Mouse (Mus musculus) right cerebral cortex, postnatal 10 days (tissue): ENCODE results near the gene Pmm2.

Experiments
- DNase-seq, 2 experiments: peaks; one replicate each; pipeline ENCODE4 v3.0.0; 2021; ENCODE audit warnings: low spot score in 2 of 2

Gene Pmm2

GRCm38 (mm10) chr16:8679780-8680179, 42.3 kb downstream of the Pmm2 start:
- DNase-seq, result no peak

DNA sequence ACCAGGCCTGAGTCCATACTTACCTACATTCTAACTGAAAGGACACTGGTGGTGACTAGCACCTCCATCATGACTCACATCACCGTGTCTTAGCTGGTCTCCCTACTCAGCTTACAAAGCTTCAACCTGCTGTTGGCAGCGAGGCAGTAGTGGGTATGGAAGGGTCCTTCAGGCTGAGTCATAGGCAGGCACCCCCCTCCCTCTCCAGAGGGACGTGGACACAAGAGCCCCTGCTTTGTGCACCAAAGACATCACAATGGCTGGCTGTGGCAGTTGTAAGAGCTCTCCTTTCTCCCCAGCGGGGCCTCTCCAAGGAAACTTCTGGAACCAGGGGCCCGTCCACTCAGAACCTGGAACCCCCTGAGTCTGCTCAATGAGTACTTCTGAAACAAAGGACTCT, 43.0 kb downstream of the Pmm2 start, which contains the start of gene Gm5767:
Gene Gm5767 (plus strand): TSS at position 301 of the 400 bp plus-strand sequence.
- no peak for DNase-seq

DNA sequence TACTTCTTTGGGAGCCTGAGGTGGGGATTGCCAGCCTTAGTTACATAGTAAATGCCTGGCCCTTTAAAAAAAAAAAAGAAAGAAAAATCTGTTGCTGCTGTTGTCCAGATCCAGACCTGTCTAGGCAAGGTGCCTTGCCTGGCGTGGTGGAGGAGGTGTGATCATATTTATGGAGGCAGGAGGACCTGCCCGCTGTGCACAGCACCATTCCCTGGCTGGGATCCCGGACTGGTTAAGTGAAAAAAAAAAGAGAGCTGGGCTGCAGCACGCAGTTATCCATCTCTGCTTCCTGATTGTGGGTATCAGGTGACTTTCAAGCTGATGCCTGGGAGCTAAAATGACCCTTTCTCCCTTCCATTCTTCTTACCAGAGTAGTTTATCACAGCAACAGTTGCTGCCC, 47.6 kb downstream of the Pmm2 start:
- no peak for DNase-seq

GRCm38 (mm10) chr16:8686121-8686870, 48.8 kb downstream of the Pmm2 start:
- peak; percentile 85 for DNase-seq

GRCm38 (mm10) chr16:8686871-8687535, 49.5 kb downstream of the Pmm2 start:
- DNase-seq, result no peak

DNA sequence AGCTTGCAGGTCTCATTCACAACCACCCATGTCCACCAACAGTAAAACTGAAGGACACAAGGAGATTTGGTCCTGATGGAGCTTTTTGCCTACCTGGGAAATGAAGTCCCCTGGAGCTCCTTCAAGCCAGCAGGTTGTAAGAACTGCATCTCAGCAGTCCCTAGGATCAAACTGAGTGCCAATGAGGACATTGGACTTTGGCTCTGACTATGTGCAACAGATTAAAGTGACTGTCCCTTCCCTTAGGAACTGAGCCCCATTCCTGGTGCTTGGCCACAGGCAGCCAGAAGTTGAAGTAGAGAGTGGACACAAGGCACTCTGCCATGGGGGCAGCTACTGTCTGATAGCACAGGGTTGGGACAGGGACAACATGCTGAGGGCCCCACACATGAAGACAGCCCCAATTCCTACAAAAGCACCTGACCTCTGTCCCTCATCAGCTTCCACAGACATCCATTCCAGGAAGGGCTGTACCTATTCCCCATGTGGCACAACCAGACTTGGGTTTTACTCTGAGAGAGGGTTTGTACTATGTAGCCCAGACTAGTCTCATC, 50.2 kb downstream of the Pmm2 start:
- DNase-seq, result no peak

- peak; percentile 76 for DNase-seq
These were observed 52.6 kb downstream of the Pmm2 start for GRCm38 (mm10) chr16:8689979-8690656.

DNA sequence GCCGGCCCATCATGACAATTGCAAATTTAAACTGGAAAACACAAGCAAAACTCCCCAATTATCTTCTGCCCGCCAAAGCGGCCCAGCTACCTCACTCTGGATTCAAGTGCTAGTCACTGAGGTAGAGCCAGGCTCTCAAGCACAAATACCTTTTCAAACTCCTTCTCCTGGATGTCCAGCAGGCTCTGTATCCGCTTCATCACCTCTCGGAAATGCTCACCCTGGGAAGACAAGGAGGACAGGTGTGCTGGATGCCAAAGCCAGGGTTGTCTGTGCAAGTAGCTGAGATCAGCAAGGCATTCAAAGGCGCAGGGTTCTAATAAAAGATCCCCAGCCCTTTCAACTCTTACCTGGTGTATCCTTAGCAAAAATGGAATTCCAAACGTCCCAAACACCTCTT, 53.7 kb downstream of the Pmm2 start:
- DNase-seq, result no peak

- DNase-seq, result no peak
These were observed 62.1 kb downstream of the Pmm2 start for GRCm38 (mm10) chr16:8699556-8699955.

GRCm38 (mm10) chr16:8700586-8700985, 63.1 kb downstream of the Pmm2 start:
- DNase-seq, result no peak

- DNase-seq, result no peak
These were observed 74.5 kb downstream of the Pmm2 start for GRCm38 (mm10) chr16:8711998-8712397.
